Mouse (Mus musculus) midbrain, embryonic 13.5 days (tissue): ENCODE measurements around the gene Wars2. TPM values are rescaled to one million over a fixed set of nuclear protein-coding genes. Genes with fewer than 3 reads are reported as not detected.

Source experiments
- ATAC-seq: fragments of 200-750 bp; cut with Nextera tagmentation; 2 replicates; pipeline ENCODE4 v1.8.0; 2017; ENCODE audit warnings: mild to moderate bottlenecking, moderate TSS enrichment, moderate library complexity
- H3K27ac ChIP-seq: fragments of 300-500 bp; sonication (generic); 2 replicates; pipeline ENCODE4 v1.5.1; 2015; ENCODE audit warnings: inconsistent platforms, mild to moderate bottlenecking, moderate library complexity
- H3K27me3 ChIP-seq: fragments of 300-500 bp; sonication (generic); 2 replicates; pipeline ENCODE4 v1.6.1; 2015; ENCODE audit warnings: mild to moderate bottlenecking, inconsistent platforms
- H3K36me3 ChIP-seq: fragments of 300-500 bp; sonication (generic); 2 replicates; pipeline ENCODE4 v1.6.1; 2015; ENCODE audit warnings: mild to moderate bottlenecking, inconsistent platforms
- H3K4me1 ChIP-seq: fragments of 300-500 bp; sonication (generic); replicated peaks from 2 replicates; pipeline ENCODE4 v1.6.1; 2015; ENCODE audit warnings: inconsistent platforms
- H3K4me2 ChIP-seq: fragments of 300-500 bp; sonication (generic); replicated peaks from 2 replicates; pipeline ENCODE4 v1.6.1; 2015; ENCODE audit warnings: moderate library complexity, mild to moderate bottlenecking, inconsistent platforms
- H3K4me3 ChIP-seq: fragments of 300-500 bp; sonication (generic); replicated peaks from 2 replicates; pipeline ENCODE4 v1.5.1; 2015; ENCODE audit warnings: mild to moderate bottlenecking, inconsistent platforms
- H3K9ac ChIP-seq: fragments of 300-500 bp; sonication (generic); replicated peaks from 2 replicates; pipeline ENCODE4 v1.6.1; 2015; ENCODE audit warnings: mild to moderate bottlenecking, inconsistent platforms
- H3K9me3 ChIP-seq: fragments of 300-500 bp; sonication (generic); 2 replicates; pipeline ENCODE4 v1.6.1; 2016; ENCODE audit warnings: mild to moderate bottlenecking, inconsistent platforms
- WGBS: fragments of 180-500 bp; shearing (Covaris S2); methylation state at CpG from one replicate; pipeline ENCODE4 v1.1.7; 2015; 5-methylcytosine and 5-hydroxymethylcytosine counted together
- polyA plus RNA-seq: library from polyadenylated mRNA; unstranded; fragments of >200 nt; fragmentation: Nextera tagmentation; extraction: Ambion mirVana; gene quantifications from 2 replicates; pipeline ENCODE4 v1.2.1, GENCODE M21; 2015

The Wars2 gene
- polyA plus RNA-seq = 4.9 and 5.7 TPM in 2 replicates

GRCm38 (mm10) chr3:99140940-99141854 lies at the start of gene Wars2:
Gene Wars2 (plus strand): TSS chr3:99141068.
- under 1% methylated on average over 57 of the region's 57 CpGs for WGBS
- H3K9ac ChIP-seq = peak within 1 kb of the TSS; percentile 63
- no peaks in the 10 kb centered on the region for H3K9me3 ChIP-seq
- H3K36me3 ChIP-seq = no peaks in the 10 kb centered on the region
- ATAC-seq = peak; percentile 100
- peaks cover 7% of the 10 kb centered on the region for H3K4me1 ChIP-seq
- peak within 1 kb of the TSS; percentile 93 for H3K27ac ChIP-seq
- H3K4me3 ChIP-seq = peak within 1 kb of the TSS; percentile 60
- H3K4me2 ChIP-seq = peak within 1 kb of the TSS; percentile 62
- no peaks in the 10 kb centered on the region for H3K27me3 ChIP-seq

- Histone ChIP-seq H3K27ac (no peak overlapping the region), H3K4me1 (no peaks in the 10 kb centered on the region), H3K27me3 (no peaks in the 10 kb centered on the region), H3K4me3 (no peak overlapping the region), H3K9ac (no peak overlapping the region), H3K9me3 (no peaks in the 10 kb centered on the region), H3K4me2 (no peak overlapping the region), H3K36me3 (no peaks in the 10 kb centered on the region)
- 86% methylated on average over 3 of the region's 3 CpGs for WGBS
- ATAC-seq = no peak
Observed at GRCm38 (mm10) chr3:99096816-99097215, 44.1 kb upstream of the Wars2 start.

GRCm38 (mm10) chr3:99110353-99111213 lies 30.3 kb upstream of the Wars2 start:
- ATAC-seq = no peak
- no peaks in the 10 kb centered on the region for H3K36me3 ChIP-seq
- no peaks in the 10 kb centered on the region for H3K4me1 ChIP-seq
- H3K9ac ChIP-seq = no peak overlapping the region
- no peak overlapping the region for H3K4me2 ChIP-seq
- no peaks in the 10 kb centered on the region for H3K9me3 ChIP-seq
- WGBS = 83% methylated on average over 9 of the region's 9 CpGs
- no peak overlapping the region for H3K4me3 ChIP-seq
- no peaks in the 10 kb centered on the region for H3K27me3 ChIP-seq
- H3K27ac ChIP-seq = no peak overlapping the region

- no peak for ATAC-seq
Observed at GRCm38 (mm10) chr3:99111214-99111608, 29.7 kb upstream of the Wars2 start.

GRCm38 (mm10) chr3:99113266-99113837 lies 27.5 kb upstream of the Wars2 start:
- WGBS = 85% methylated on average over 7 of the region's 7 CpGs
- Histone ChIP-seq H3K27ac (no peak overlapping the region), H3K9ac (no peak overlapping the region), H3K27me3 (no peaks in the 10 kb centered on the region), H3K9me3 (no peaks in the 10 kb centered on the region), H3K4me3 (no peak overlapping the region), H3K36me3 (no peaks in the 10 kb centered on the region), H3K4me1 (no peaks in the 10 kb centered on the region), H3K4me2 (no peak overlapping the region)
- ATAC-seq = no peak

More at GRCm38 (mm10) chr3:99111214-99111608, 29.7 kb upstream of the Wars2 start:
- Histone ChIP-seq H3K27me3 (no peaks in the 10 kb centered on the region), H3K9me3 (no peaks in the 10 kb centered on the region), H3K36me3 (no peaks in the 10 kb centered on the region), H3K27ac (no peak overlapping the region), H3K4me2 (no peak overlapping the region), H3K9ac (no peak overlapping the region), H3K4me1 (no peaks in the 10 kb centered on the region), H3K4me3 (no peak overlapping the region)
- 89% methylated on average over 5 of the region's 5 CpGs for WGBS

GRCm38 (mm10) chr3:99120942-99121341 lies 19.9 kb upstream of the Wars2 start:
- Histone ChIP-seq H3K4me2 (no peak overlapping the region), H3K4me1 (no peaks in the 10 kb centered on the region), H3K27me3 (no peaks in the 10 kb centered on the region), H3K9me3 (no peaks in the 10 kb centered on the region), H3K27ac (no peak overlapping the region), H3K36me3 (no peaks in the 10 kb centered on the region), H3K4me3 (no peak overlapping the region), H3K9ac (no peak overlapping the region)
- WGBS = 88% methylated on average over 2 of the region's 2 CpGs
- no peak for ATAC-seq

- no peak overlapping the region for H3K27ac ChIP-seq
- H3K4me3 ChIP-seq = no peak overlapping the region
- H3K4me2 ChIP-seq = no peak overlapping the region
- no peaks in the 10 kb centered on the region for H3K27me3 ChIP-seq
- no peaks in the 10 kb centered on the region for H3K4me1 ChIP-seq
- 74% methylated on average over 1 of the region's 1 CpGs for WGBS
- ATAC-seq = no peak
- no peaks in the 10 kb centered on the region for H3K9me3 ChIP-seq
- no peak overlapping the region for H3K9ac ChIP-seq
- no peaks in the 10 kb centered on the region for H3K36me3 ChIP-seq
Observed at GRCm38 (mm10) chr3:99130521-99130920, 10.3 kb upstream of the Wars2 start.

- Histone ChIP-seq H3K27me3 (no peaks in the 10 kb centered on the region), H3K4me1 (no peaks in the 10 kb centered on the region), H3K4me2 (no peak overlapping the region), H3K9ac (no peak overlapping the region), H3K27ac (no peak overlapping the region), H3K9me3 (no peaks in the 10 kb centered on the region), H3K36me3 (no peaks in the 10 kb centered on the region), H3K4me3 (no peak overlapping the region)
- no peak for ATAC-seq
- WGBS = 89% methylated on average over 4 of the region's 4 CpGs
Observed at GRCm38 (mm10) chr3:99131973-99132372, 8.9 kb upstream of the Wars2 start.

GRCm38 (mm10) chr3:99133913-99134312 lies 7.0 kb upstream of the Wars2 start:
- no peak for ATAC-seq
- Histone ChIP-seq H3K36me3 (no peaks in the 10 kb centered on the region), H3K4me1 (no peaks in the 10 kb centered on the region), H3K4me3 (no peak overlapping the region), H3K4me2 (no peak overlapping the region), H3K9ac (no peak overlapping the region), H3K9me3 (no peaks in the 10 kb centered on the region), H3K27ac (no peak overlapping the region), H3K27me3 (no peaks in the 10 kb centered on the region)
- 95% methylated on average over 4 of the region's 4 CpGs for WGBS

- Histone ChIP-seq H3K4me1 (no peaks in the 10 kb centered on the region), H3K27ac (no peak overlapping the region), H3K4me2 (no peak overlapping the region), H3K27me3 (no peaks in the 10 kb centered on the region), H3K9me3 (no peaks in the 10 kb centered on the region), H3K9ac (no peak overlapping the region), H3K4me3 (no peak overlapping the region), H3K36me3 (no peaks in the 10 kb centered on the region)
- WGBS = 87% methylated on average over 3 of the region's 3 CpGs
- no peak for ATAC-seq
Observed at GRCm38 (mm10) chr3:99147886-99148285, 7.0 kb downstream of the Wars2 start.

GRCm38 (mm10) chr3:99149035-99149434 lies 8.2 kb downstream of the Wars2 start:
- Histone ChIP-seq H3K9me3 (no peaks in the 10 kb centered on the region), H3K9ac (no peak overlapping the region), H3K4me2 (no peak overlapping the region), H3K4me1 (no peaks in the 10 kb centered on the region), H3K4me3 (no peak overlapping the region), H3K36me3 (no peaks in the 10 kb centered on the region), H3K27ac (no peak overlapping the region), H3K27me3 (no peaks in the 10 kb centered on the region)
- WGBS = 81% methylated on average over 3 of the region's 3 CpGs
- no peak for ATAC-seq

GRCm38 (mm10) chr3:99156286-99156685 lies 15.4 kb downstream of the Wars2 start:
- Histone ChIP-seq H3K4me2 (no peak overlapping the region), H3K27ac (no peak overlapping the region), H3K4me3 (no peak overlapping the region), H3K36me3 (no peaks in the 10 kb centered on the region), H3K9me3 (peaks cover 6% of the 10 kb centered on the region), H3K27me3 (no peaks in the 10 kb centered on the region), H3K4me1 (no peaks in the 10 kb centered on the region; the same call in 1 of the 2 replicates), H3K9ac (no peak overlapping the region)
- WGBS = 97% methylated on average over 4 of the region's 4 CpGs
- no peak for ATAC-seq
